9 mouse cellular contexts compared by ENCODE assay signal in genomic region chr11:119026203-119026602, GRCm38 (mm10). TPM values are rescaled to one million over a fixed set of nuclear protein-coding genes. Genes with fewer than 3 reads are reported as not detected.
DNase-seq lines count a peak whose midpoint lies in the region; ATAC-seq lines count a peak whose summit lies in the region.
"Had no signal": no experiment of that assay in that cellular context is flagged by ENCODE, and none has a peak within 500 bp of the region (broad histone marks: within the 10 kb centered on the region; RNA-seq: fewer than 3 reads in every experiment).

No protein-coding gene starts in this region.

- H3K9me3 ChIP-seq in heart, embryonic 10.5 days = no peaks in the 10 kb centered on the region
- H3K9me3 ChIP-seq in liver, embryonic 11.5 days (ENCODE audit: control insufficient read depth, low read length) = no peaks in the 10 kb centered on the region

- peaks cover 56% of the 10 kb centered on the region for H3K36me3 ChIP-seq in heart, embryonic 10.5 days
- H3K36me3 ChIP-seq in liver, embryonic 11.5 days (ENCODE audit: control insufficient read depth, insufficient read depth, low read length) = peaks cover 18% of the 10 kb centered on the region

- peak overlapping the region; percentile 42 for H3K27ac ChIP-seq in heart, embryonic 10.5 days
- no peak overlapping the region for H3K27ac ChIP-seq in liver, embryonic 11.5 days (ENCODE audit: low read depth, low read length)

- DNase-seq in 3134 (ENCODE audit: extremely low read depth, insufficient read length, low spot score) = peak; percentile 55
- peak; percentile 41 for DNase-seq in B cell, adult 2 months
- no peak for DNase-seq in heart, embryonic 10.5 days (ENCODE audit: low spot score)
- peak; percentile 42 to 45 for DNase-seq in kidney, postnatal 36 days
- no peak for DNase-seq in layer of hippocampus, adult 18-20 months (ENCODE audit: low spot score in 2 of 2)
- DNase-seq in liver, embryonic 11.5 days (ENCODE audit: low spot score) = no peak
- DNase-seq in frontal cortex, adult 2 months (ENCODE audit: extremely low spot score in 1 of 2, low spot score in 1 of 2) = no peak
- DNase-seq in layer of hippocampus, postnatal 25 days (ENCODE audit: extremely low spot score in 1 of 2, low spot score in 1 of 2) = no peak

- 41% methylated on average over 12 of the region's 12 CpGs for WGBS in heart, embryonic 10.5 days
- 64% methylated on average over 12 of the region's 12 CpGs for WGBS in liver, embryonic 11.5 days

- no peak overlapping the region for H3K4me2 ChIP-seq in liver, embryonic 11.5 days

- H3K9ac ChIP-seq in liver, embryonic 11.5 days (ENCODE audit: low read depth, low read length) = no peak overlapping the region

- H3K4me3 ChIP-seq in heart, embryonic 10.5 days = peak overlapping the region; percentile 27
- no peak overlapping the region for H3K4me3 ChIP-seq in liver, embryonic 11.5 days (ENCODE audit: low read depth, low read length)

- peaks cover 49% of the 10 kb centered on the region for H3K4me1 ChIP-seq in heart, embryonic 10.5 days
- peaks cover 11% of the 10 kb centered on the region for H3K4me1 ChIP-seq in liver, embryonic 11.5 days (replicated peaks; ENCODE audit: control insufficient read depth, insufficient read depth, low read length)

- peaks cover 7% of the 10 kb centered on the region for H3K27me3 ChIP-seq in heart, embryonic 10.5 days (ENCODE audit: insufficient read depth, poor library complexity, severe bottlenecking)
- peaks cover 29% of the 10 kb centered on the region for H3K27me3 ChIP-seq in liver, embryonic 11.5 days (replicated peaks; ENCODE audit: control insufficient read depth, insufficient read depth, low read length)

- ATAC-seq in liver, embryonic 11.5 days (replicated peaks; ENCODE audit: low FRiP score) = no peak

RNA-seq across cellular contexts. Expression of gene Cbx2, which starts 3.4 kb away (rescaled TPM):
- 37.4 and 56.0 TPM in 2 replicates for polyA plus RNA-seq in heart, embryonic 10.5 days (2016; fragmentation: Nextera tagmentation; extraction: Ambion mirVana)
- 1 to 10 TPM; 2.5 to 2.9 TPM for total RNA-seq in layer of hippocampus, adult 18-20 months (2021)
- polyA plus RNA-seq in liver, embryonic 11.5 days (2014; fragmentation: Nextera tagmentation; extraction: Ambion mirVana) = 22.1 and 22.2 TPM in 2 replicates
- polyA plus RNA-seq in frontal cortex, adult 2 months (2012; rRNA removed) = 2.8 and 3.3 TPM in 2 replicates
- total RNA-seq in layer of hippocampus, postnatal 25 days (2021) = 1 to 10 TPM; 4.0 to 4.4 TPM

RNA-seq across cellular contexts. Expression of gene Cbx8, which starts 14.6 kb away (rescaled TPM):
- polyA plus RNA-seq in heart, embryonic 10.5 days (2016; fragmentation: Nextera tagmentation; extraction: Ambion mirVana) = 9.1 and 9.7 TPM in 2 replicates
- total RNA-seq in layer of hippocampus, adult 18-20 months (2021) = 10 to 100 TPM in 1 of 2 experiments, 1 to 10 TPM in 1; 8.7 to 10.9 TPM
- polyA plus RNA-seq in liver, embryonic 11.5 days (2014; fragmentation: Nextera tagmentation; extraction: Ambion mirVana) = 6.5 and 7.1 TPM in 2 replicates
- polyA plus RNA-seq in frontal cortex, adult 2 months (2012; rRNA removed) = 6.9 and 7.6 TPM in 2 replicates
- total RNA-seq in layer of hippocampus, postnatal 25 days (2021) = 10 to 100 TPM; 13.8 to 16.7 TPM

RNA-seq across cellular contexts. Expression of gene Enpp7, which starts 38.2 kb away (rescaled TPM):
- not detected in 2 replicates for polyA plus RNA-seq in heart, embryonic 10.5 days (2016; fragmentation: Nextera tagmentation; extraction: Ambion mirVana)
- not detected for total RNA-seq in layer of hippocampus, adult 18-20 months (2021)
- polyA plus RNA-seq in liver, embryonic 11.5 days (2014; fragmentation: Nextera tagmentation; extraction: Ambion mirVana) = not detected in 2 replicates
- polyA plus RNA-seq in frontal cortex, adult 2 months (2012; rRNA removed) = 0.08 and 0.10 TPM in 2 replicates
- not detected for total RNA-seq in layer of hippocampus, postnatal 25 days (2021)
- total RNA-seq: hematopoietic stem cell, adult 5-6 weeks had no signal

RNA-seq across cellular contexts. Expression of gene Cbx4, which starts 59.8 kb away (rescaled TPM):
- 8.9 and 9.0 TPM in 2 replicates for polyA plus RNA-seq in heart, embryonic 10.5 days (2016; fragmentation: Nextera tagmentation; extraction: Ambion mirVana)
- total RNA-seq in layer of hippocampus, adult 18-20 months (2021) = 10 to 100 TPM; 44.7 to 49.1 TPM
- polyA plus RNA-seq in liver, embryonic 11.5 days (2014; fragmentation: Nextera tagmentation; extraction: Ambion mirVana) = 5.1 TPM in 2 replicates
- 45.4 and 46.4 TPM in 2 replicates for polyA plus RNA-seq in frontal cortex, adult 2 months (2012; rRNA removed)
- 10 to 100 TPM; 62.1 to 67.7 TPM for total RNA-seq in layer of hippocampus, postnatal 25 days (2021)

Comparison
In these comparisons a context has a peak if more than half of its experiments do, and no peak if none do; other contexts are left out.
1. DNase-seq: peak in 3134 (single experiment), B cell, adult 2 months (2 of 2) and kidney, postnatal 36 days (2 of 2); none in heart, embryonic 10.5 days (single experiment), layer of hippocampus, adult 18-20 months (0 of 2), liver, embryonic 11.5 days (single experiment), frontal cortex, adult 2 months (0 of 2) and layer of hippocampus, postnatal 25 days (0 of 2).